Mouse (Mus musculus): ENCODE results near the gene Kcnh6. TPM values are rescaled to one million over a fixed set of nuclear protein-coding genes. Genes with fewer than 3 reads are reported as not detected.

Kcnh6 gene
- total and polyA plus RNA-seq, 2 experiments from 2014 or later = 1.5 to 2.8 TPM

DNA sequence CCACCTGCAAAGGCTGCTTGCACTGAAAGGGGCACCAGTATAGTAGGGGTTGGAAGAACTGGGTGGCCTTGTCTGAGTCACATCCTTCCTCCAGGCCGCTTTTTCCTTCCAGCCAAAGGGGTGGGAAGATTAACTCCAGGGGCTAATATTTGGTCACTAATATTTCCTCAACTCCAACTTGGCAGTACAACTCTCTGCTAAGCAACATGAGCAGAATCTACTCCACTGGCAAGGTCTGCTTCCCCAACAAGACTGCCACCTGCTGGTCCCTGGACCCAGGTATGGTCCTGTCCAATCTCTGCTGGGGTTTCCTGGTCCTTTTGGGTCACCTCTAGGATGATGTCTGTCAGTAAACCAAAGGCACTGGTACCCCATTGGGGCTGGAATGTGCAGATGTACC lies 38.4 kb upstream of the Kcnh6 start:
- Histone ChIP-seq H3K27ac (ENCODE audit: low read depth, low read length) (no peak overlapping the region), H3K4me3 (ENCODE audit: low read depth, low read length) (no peak overlapping the region), H3K4me2 (ENCODE audit: low read depth) (no peak overlapping the region), H3K9me3 (ENCODE audit: low read length) (no peaks in the 10 kb centered on the region), H3K27me3 (ENCODE audit: insufficient read depth, low read length) (no peaks in the 10 kb centered on the region; the same call in 1 of the 2 replicates), H3K9ac (no peak overlapping the region), H3K36me3 (ENCODE audit: insufficient read depth) (no peaks in the 10 kb centered on the region), H3K4me1 (ENCODE audit: insufficient read depth) (peaks cover 5% of the 10 kb centered on the region; the same call in 1 of the 2 replicates)
- no peak for ATAC-seq
- peak; percentile 56 for TF ChIP-seq CTCF (IDR thresholded peaks at IDR 0.05; ENCODE audit: low read depth)
- WGBS = 58% methylated on average over 1 of the region's 1 CpGs
- no peak for DNase-seq

DNA sequence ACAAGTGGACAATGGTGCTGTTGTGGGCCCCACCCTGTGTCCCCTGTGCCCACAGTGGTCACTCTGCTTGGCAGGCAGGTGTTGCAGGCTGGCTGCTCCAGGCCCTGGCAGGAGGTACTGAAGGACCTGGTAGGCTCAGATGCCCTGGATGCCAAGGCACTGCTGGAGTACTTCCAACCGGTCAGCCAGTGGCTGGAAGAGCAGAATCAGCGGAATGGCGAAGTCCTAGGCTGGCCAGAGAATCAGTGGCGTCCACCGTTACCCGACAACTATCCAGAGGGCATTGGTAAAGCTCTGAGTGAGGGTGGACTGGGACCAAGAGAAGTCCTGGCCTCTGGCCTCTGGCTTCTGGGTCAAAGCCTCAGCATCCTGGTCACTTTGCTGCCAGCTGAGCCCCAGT lies 33.3 kb upstream of the Kcnh6 start:
- no peak for TF ChIP-seq CTCF (IDR thresholded peaks at IDR 0.05; ENCODE audit: low read depth)

DNA sequence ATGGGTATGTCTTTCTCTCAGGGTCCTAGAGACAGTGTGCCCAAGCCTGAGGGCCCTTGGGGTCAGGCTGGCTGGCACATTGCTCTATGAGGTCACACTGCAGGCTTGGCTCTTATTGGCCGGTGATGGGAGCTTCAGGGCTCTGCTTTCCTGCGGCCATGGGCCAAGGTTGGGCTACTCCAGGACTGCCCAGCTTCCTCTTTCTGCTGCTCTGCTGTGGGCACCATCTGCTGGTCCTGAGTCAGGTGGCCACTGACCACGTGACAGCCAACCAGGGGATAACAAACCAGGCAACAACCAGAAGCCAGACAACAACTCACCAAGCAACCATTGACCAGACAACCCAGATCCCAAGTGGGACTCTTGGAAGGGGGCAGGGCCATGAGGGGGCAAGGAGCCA lies 32.9 kb upstream of the Kcnh6 start:
- Histone ChIP-seq H3K4me3 (ENCODE audit: low read depth, low read length) (no peak overlapping the region), H3K4me2 (ENCODE audit: low read depth) (no peak overlapping the region), H3K9ac (no peak overlapping the region), H3K4me1 (ENCODE audit: insufficient read depth) (no peaks in the 10 kb centered on the region), H3K9me3 (ENCODE audit: low read length) (no peaks in the 10 kb centered on the region), H3K27me3 (ENCODE audit: insufficient read depth, low read length) (no peaks in the 10 kb centered on the region), H3K27ac (ENCODE audit: low read depth, low read length) (no peak overlapping the region), H3K36me3 (ENCODE audit: insufficient read depth) (no peaks in the 10 kb centered on the region)
- ATAC-seq (no peak), DNase-seq (no peak)
- WGBS = 67% methylated on average over 3 of the region's 3 CpGs
- no peak for TF ChIP-seq CTCF (IDR thresholded peaks at IDR 0.05; ENCODE audit: low read depth)

More for the DNA sequence above, 33.3 kb upstream of the Kcnh6 start:
- no peaks in the 10 kb centered on the region for H3K9me3 ChIP-seq (ENCODE audit: low read length)
- no peaks in the 10 kb centered on the region for H3K27me3 ChIP-seq (ENCODE audit: insufficient read depth, low read length)
- no peaks in the 10 kb centered on the region for H3K36me3 ChIP-seq (ENCODE audit: insufficient read depth)
- ATAC-seq (no peak), DNase-seq (no peak)
- no peak overlapping the region for H3K4me3 ChIP-seq (ENCODE audit: low read depth, low read length)
- WGBS = 82% methylated on average over 6 of the region's 6 CpGs
- H3K9ac ChIP-seq = no peak overlapping the region
- no peak overlapping the region for H3K4me2 ChIP-seq (ENCODE audit: low read depth)
- H3K27ac ChIP-seq (ENCODE audit: low read depth, low read length) = no peak overlapping the region
- no peaks in the 10 kb centered on the region for H3K4me1 ChIP-seq (ENCODE audit: insufficient read depth)

DNA sequence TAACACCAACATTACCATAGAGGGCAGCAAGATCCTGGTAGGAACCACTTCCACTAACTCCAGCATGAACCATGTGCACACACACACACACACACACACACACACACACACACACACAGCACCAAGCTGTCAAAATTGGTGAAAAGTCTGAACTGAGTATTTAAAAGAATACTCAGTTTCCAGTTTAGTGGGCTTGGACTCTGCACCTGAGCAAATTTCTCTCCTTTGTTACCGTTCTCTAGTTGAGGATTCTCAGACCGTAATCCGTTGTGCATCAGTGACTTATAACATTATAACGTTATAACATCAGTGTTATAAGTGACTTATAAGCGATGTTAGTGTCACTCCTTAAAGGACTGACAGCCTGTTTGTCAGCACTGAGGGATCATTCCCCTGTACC lies 32.3 kb upstream of the Kcnh6 start:
- H3K9me3 ChIP-seq (ENCODE audit: low read length) = no peaks in the 10 kb centered on the region
- 95% methylated on average over 5 of the region's 5 CpGs for WGBS
- no peak for ATAC-seq

DNA sequence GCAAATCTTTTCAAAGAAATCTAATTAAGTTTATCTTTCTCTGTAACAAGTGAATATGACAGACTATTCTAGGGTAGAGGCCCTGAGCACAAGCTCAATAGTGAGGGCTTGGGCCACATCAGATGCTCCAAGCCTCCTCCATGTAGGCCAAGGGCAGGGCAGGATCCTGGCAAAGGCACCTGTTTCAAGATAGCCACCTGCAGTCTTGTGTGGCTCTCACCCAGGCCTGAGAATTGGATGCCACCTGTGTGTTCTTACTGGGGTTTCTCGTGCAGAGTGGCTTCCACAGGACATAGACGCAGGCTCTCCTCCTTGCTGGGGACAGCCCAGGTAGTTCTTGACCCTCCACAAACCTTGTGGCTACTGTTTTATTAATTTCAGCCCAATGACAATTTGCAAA lies 29.7 kb upstream of the Kcnh6 start:
- 88% methylated on average over 2 of the region's 2 CpGs for WGBS
- ATAC-seq = no peak
- no peak for TF ChIP-seq CTCF (IDR thresholded peaks at IDR 0.05; ENCODE audit: low read depth)
- Histone ChIP-seq H3K9me3 (ENCODE audit: low read length) (no peaks in the 10 kb centered on the region), H3K27me3 (ENCODE audit: insufficient read depth, low read length) (no peaks in the 10 kb centered on the region), H3K36me3 (ENCODE audit: insufficient read depth) (no peaks in the 10 kb centered on the region), H3K4me3 (ENCODE audit: low read depth, low read length) (no peak overlapping the region), H3K27ac (ENCODE audit: low read depth, low read length) (no peak overlapping the region), H3K9ac (no peak overlapping the region), H3K4me1 (ENCODE audit: insufficient read depth) (no peaks in the 10 kb centered on the region), H3K4me2 (ENCODE audit: low read depth) (no peak overlapping the region)
- no peak for DNase-seq

More for the DNA sequence above, 32.3 kb upstream of the Kcnh6 start:
- Histone ChIP-seq H3K4me2 (ENCODE audit: low read depth) (no peak overlapping the region), H3K27ac (ENCODE audit: low read depth, low read length) (no peak overlapping the region), H3K4me3 (ENCODE audit: low read depth, low read length) (no peak overlapping the region), H3K9ac (no peak overlapping the region), H3K4me1 (ENCODE audit: insufficient read depth) (no peaks in the 10 kb centered on the region), H3K27me3 (ENCODE audit: insufficient read depth, low read length) (no peaks in the 10 kb centered on the region), H3K36me3 (ENCODE audit: insufficient read depth) (no peaks in the 10 kb centered on the region)
- DNase-seq = no peak
- TF ChIP-seq CTCF (IDR thresholded peaks at IDR 0.05; ENCODE audit: low read depth) = no peak

DNA sequence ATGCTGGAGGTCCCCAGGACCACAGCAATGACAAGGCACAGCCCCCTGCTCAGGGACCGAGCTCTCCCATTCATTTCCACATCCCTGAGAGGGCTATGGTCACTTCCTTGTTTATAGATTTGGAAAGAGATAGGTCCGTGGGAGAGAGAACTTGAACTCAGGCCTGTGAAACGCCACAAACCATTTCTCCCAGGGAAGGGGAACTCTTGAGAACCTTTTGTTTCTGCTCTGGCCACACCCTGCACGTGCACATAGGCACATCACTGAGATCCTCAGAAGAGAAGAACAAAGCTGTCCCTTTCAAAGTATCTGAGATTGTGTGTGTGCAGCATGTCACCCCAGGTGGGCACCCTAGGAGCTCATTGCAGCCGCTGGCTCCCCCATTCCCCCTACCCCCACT lies 29.3 kb upstream of the Kcnh6 start:
- H3K9ac ChIP-seq = no peak overlapping the region
- no peaks in the 10 kb centered on the region for H3K36me3 ChIP-seq (ENCODE audit: insufficient read depth)
- H3K4me1 ChIP-seq (ENCODE audit: insufficient read depth) = no peaks in the 10 kb centered on the region
- no peak overlapping the region for H3K4me2 ChIP-seq (ENCODE audit: low read depth)
- TF ChIP-seq CTCF (IDR thresholded peaks at IDR 0.05; ENCODE audit: low read depth) = no peak
- H3K9me3 ChIP-seq (ENCODE audit: low read length) = no peaks in the 10 kb centered on the region
- DNase-seq (no peak), ATAC-seq (no peak)
- H3K27me3 ChIP-seq (ENCODE audit: insufficient read depth, low read length) = no peaks in the 10 kb centered on the region
- WGBS = 70% methylated on average over 5 of the region's 5 CpGs
- H3K27ac ChIP-seq (ENCODE audit: low read depth, low read length) = no peak overlapping the region
- H3K4me3 ChIP-seq (ENCODE audit: low read depth, low read length) = no peak overlapping the region

DNA sequence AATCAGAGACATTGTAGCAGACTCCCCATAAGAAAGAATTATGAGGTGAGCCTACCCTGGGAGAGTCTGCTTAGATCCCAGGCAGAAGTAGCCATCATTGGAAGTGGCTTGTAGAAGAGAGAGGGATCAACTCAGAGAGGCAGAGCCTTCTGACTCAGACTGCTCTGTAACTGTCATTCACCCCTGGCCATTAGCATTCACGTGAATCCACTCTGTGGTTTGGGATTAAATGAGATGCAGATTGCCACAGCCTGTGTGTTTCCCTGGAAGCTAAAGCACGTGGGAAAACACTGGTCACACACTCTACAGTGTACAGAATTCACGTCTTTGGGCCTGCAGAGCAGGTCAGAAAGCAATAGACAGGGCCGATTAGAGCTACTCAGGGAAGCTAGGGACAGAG lies 23.5 kb upstream of the Kcnh6 start:
- no peak for TF ChIP-seq CTCF (IDR thresholded peaks at IDR 0.05; ENCODE audit: low read depth)
- H3K9ac ChIP-seq = no peak overlapping the region
- no peak for ATAC-seq
- H3K4me1 ChIP-seq (ENCODE audit: insufficient read depth) = no peaks in the 10 kb centered on the region
- H3K9me3 ChIP-seq (ENCODE audit: low read length) = no peaks in the 10 kb centered on the region
- no peaks in the 10 kb centered on the region for H3K36me3 ChIP-seq (ENCODE audit: insufficient read depth)
- H3K27ac ChIP-seq (ENCODE audit: low read depth, low read length) = no peak overlapping the region
- 56% methylated on average over 4 of the region's 4 CpGs for WGBS
- no peak overlapping the region for H3K4me2 ChIP-seq (ENCODE audit: low read depth)
- no peak overlapping the region for H3K4me3 ChIP-seq (ENCODE audit: low read depth, low read length)
- no peaks in the 10 kb centered on the region for H3K27me3 ChIP-seq (ENCODE audit: insufficient read depth, low read length)
- DNase-seq = no peak

DNA sequence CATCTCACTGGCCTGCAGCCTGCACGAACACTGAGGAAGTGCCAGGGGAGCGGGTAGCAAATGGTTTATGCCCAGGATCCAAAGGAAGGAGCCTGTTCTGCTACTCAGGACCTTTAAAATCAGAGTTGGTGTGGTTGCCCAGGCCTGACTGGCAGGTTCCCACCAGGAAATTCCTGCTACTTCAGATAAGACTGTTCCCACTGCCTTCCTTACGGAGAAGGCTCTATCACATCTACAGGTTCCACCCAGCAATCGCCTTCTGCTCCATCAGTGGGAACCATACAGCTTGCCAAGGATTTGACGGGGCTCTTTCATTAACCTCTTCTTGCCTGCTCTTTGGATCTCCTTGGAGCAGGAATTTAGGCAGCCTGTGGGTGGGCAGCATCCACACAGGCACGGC lies 20.5 kb upstream of the Kcnh6 start:
- WGBS = 65% methylated on average over 6 of the region's 6 CpGs
- Histone ChIP-seq H3K9me3 (ENCODE audit: low read length) (no peaks in the 10 kb centered on the region), H3K27me3 (ENCODE audit: insufficient read depth, low read length) (no peaks in the 10 kb centered on the region), H3K9ac (no peak overlapping the region), H3K27ac (ENCODE audit: low read depth, low read length) (no peak overlapping the region), H3K4me2 (ENCODE audit: low read depth) (no peak overlapping the region), H3K4me1 (ENCODE audit: insufficient read depth) (no peaks in the 10 kb centered on the region), H3K4me3 (ENCODE audit: low read depth, low read length) (no peak overlapping the region), H3K36me3 (ENCODE audit: insufficient read depth) (no peaks in the 10 kb centered on the region)
- ATAC-seq (no peak), DNase-seq (no peak)
- no peak for TF ChIP-seq CTCF (IDR thresholded peaks at IDR 0.05; ENCODE audit: low read depth)

All from forebrain, postnatal 0 days (tissue).